Mouse (Mus musculus): Measurements from ENCODE around the gene Olfr1467. TPM values are rescaled to one million over a fixed set of nuclear protein-coding genes. Genes with fewer than 3 reads are reported as not detected.

Gene Olfr1467
- polyA plus RNA-seq (2015; fragmentation: Nextera tagmentation; extraction: Ambion mirVana): not detected in 2 replicates

GRCm38 (mm10) chr19:13361936-13362335 is at the start of gene Olfr1467:
Gene Olfr1467, plus strand, starts transcription at chr19:13362236.
- Histone ChIP-seq H3K27ac (replicated peaks) (no peak within 1 kb of the TSS), H3K36me3 (replicated peaks) (no peaks in the 10 kb centered on the region), H3K9ac (no peak within 1 kb of the TSS), H3K4me3 (replicated peaks) (no peak within 1 kb of the TSS), H3K27me3 (no peaks in the 10 kb centered on the region), H3K4me1 (replicated peaks) (no peaks in the 10 kb centered on the region), H3K4me2 (no peak within 1 kb of the TSS), H3K9me3 (replicated peaks) (0 out of 2 replicates have a peak, but pooled peaks cover 2% of the 10 kb centered on the region)
- ATAC-seq (ENCODE audit: insufficient read depth): no peak
- 45% methylated on average over 2 of the region's 2 CpGs for WGBS (ENCODE audit: insufficient replicate concordance)

GRCm38 (mm10) chr19:13315441-13315840 is 46.6 kb upstream of the Olfr1467 start, which contains the start of gene Olfr1465:
Gene Olfr1465, minus strand, starts transcription at chr19:13315541.
- Histone ChIP-seq H3K4me3 (replicated peaks) (no peak within 1 kb of the TSS), H3K36me3 (replicated peaks) (no peaks in the 10 kb centered on the region), H3K4me1 (replicated peaks) (no peaks in the 10 kb centered on the region), H3K27ac (replicated peaks) (no peak within 1 kb of the TSS), H3K9ac (no peak within 1 kb of the TSS), H3K4me2 (no peak within 1 kb of the TSS), H3K9me3 (replicated peaks) (0 out of 2 replicates have a peak, but pooled peaks cover 4% of the 10 kb centered on the region), H3K27me3 (no peaks in the 10 kb centered on the region)
- ATAC-seq (ENCODE audit: insufficient read depth): no peak

GRCm38 (mm10) chr19:13338562-13338961 is 23.5 kb upstream of the Olfr1467 start, which contains the start of gene Olfr1466:
Gene Olfr1466, plus strand, starts transcription at chr19:13338862.
- Histone ChIP-seq H3K4me3 (replicated peaks) (no peak within 1 kb of the TSS), H3K36me3 (replicated peaks) (no peaks in the 10 kb centered on the region), H3K4me1 (replicated peaks) (no peaks in the 10 kb centered on the region), H3K27me3 (no peaks in the 10 kb centered on the region), H3K4me2 (no peak within 1 kb of the TSS), H3K27ac (replicated peaks) (no peak within 1 kb of the TSS), H3K9me3 (replicated peaks) (no peaks in the 10 kb centered on the region), H3K9ac (no peak within 1 kb of the TSS)
- 69% methylated on average over 2 of the region's 2 CpGs for WGBS (ENCODE audit: insufficient replicate concordance)
- ATAC-seq (ENCODE audit: insufficient read depth): no peak

- Histone ChIP-seq H3K36me3 (replicated peaks) (no peaks in the 10 kb centered on the region), H3K27me3 (no peaks in the 10 kb centered on the region), H3K9me3 (replicated peaks) (no peaks in the 10 kb centered on the region), H3K9ac (no peak within 1 kb of the TSS), H3K27ac (replicated peaks) (no peak within 1 kb of the TSS), H3K4me2 (no peak within 1 kb of the TSS), H3K4me1 (replicated peaks) (no peaks in the 10 kb centered on the region), H3K4me3 (replicated peaks) (no peak within 1 kb of the TSS)
- WGBS (ENCODE audit: insufficient replicate concordance): 40% methylated on average over 2 of the region's 2 CpGs
- no peak for ATAC-seq (ENCODE audit: insufficient read depth)
These were observed 45.5 kb downstream of the Olfr1467 start, which contains the start of gene Olfr1469 for GRCm38 (mm10) chr19:13407549-13407948. Gene Olfr1469, plus strand, starts transcription at chr19:13407849.

Other genes with a start within 250 kb of the Olfr1467 start
- gene Olfr1459, start 212.7 kb upstream of the Olfr1467 start, polyA plus RNA-seq (2015; fragmentation: Nextera tagmentation; extraction: Ambion mirVana): not detected in 2 replicates
- not detected in 2 replicates for gene Olfr1461, start 199.2 kb upstream of the Olfr1467 start, polyA plus RNA-seq (2015; fragmentation: Nextera tagmentation; extraction: Ambion mirVana)
- not detected in 2 replicates for gene Olfr1462, start 176.5 kb upstream of the Olfr1467 start, polyA plus RNA-seq (2015; fragmentation: Nextera tagmentation; extraction: Ambion mirVana)
- not detected in 2 replicates for gene Olfr1463, start 130.9 kb upstream of the Olfr1467 start, polyA plus RNA-seq (2015; fragmentation: Nextera tagmentation; extraction: Ambion mirVana)
- gene Olfr1465, start 46.7 kb upstream of the Olfr1467 start, polyA plus RNA-seq (2015; fragmentation: Nextera tagmentation; extraction: Ambion mirVana): not detected in 2 replicates
- gene Olfr1466, start 23.4 kb upstream of the Olfr1467 start, polyA plus RNA-seq (2015; fragmentation: Nextera tagmentation; extraction: Ambion mirVana): not detected in 2 replicates
- gene Olfr1469, start 45.6 kb downstream of the Olfr1467 start, polyA plus RNA-seq (2015; fragmentation: Nextera tagmentation; extraction: Ambion mirVana): not detected in 2 replicates
- gene Olfr1471, start 81.2 kb downstream of the Olfr1467 start, polyA plus RNA-seq (2015; fragmentation: Nextera tagmentation; extraction: Ambion mirVana): not detected in 2 replicates
- gene Olfr1472, start 93.8 kb downstream of the Olfr1467 start, polyA plus RNA-seq (2015; fragmentation: Nextera tagmentation; extraction: Ambion mirVana): not detected in 2 replicates
- not detected in 2 replicates for gene Olfr1474, start 107.3 kb downstream of the Olfr1467 start, polyA plus RNA-seq (2015; fragmentation: Nextera tagmentation; extraction: Ambion mirVana)
- not detected in 2 replicates for gene Olfr1475, start 118.0 kb downstream of the Olfr1467 start, polyA plus RNA-seq (2015; fragmentation: Nextera tagmentation; extraction: Ambion mirVana)
- not detected in 2 replicates for gene Olfr1477, start 138.3 kb downstream of the Olfr1467 start, polyA plus RNA-seq (2015; fragmentation: Nextera tagmentation; extraction: Ambion mirVana)
- gene Olfr1480, start 165.7 kb downstream of the Olfr1467 start, polyA plus RNA-seq (2015; fragmentation: Nextera tagmentation; extraction: Ambion mirVana): not detected in 2 replicates
- not detected in 2 replicates for gene Olfr1484, start 221.3 kb downstream of the Olfr1467 start, polyA plus RNA-seq (2015; fragmentation: Nextera tagmentation; extraction: Ambion mirVana)